Mouse (Mus musculus): ENCODE data around the gene Ankrd52.
A peak's percentile ranks its signal among the peaks of the same experiment; 100 is the strongest.

DNA sequence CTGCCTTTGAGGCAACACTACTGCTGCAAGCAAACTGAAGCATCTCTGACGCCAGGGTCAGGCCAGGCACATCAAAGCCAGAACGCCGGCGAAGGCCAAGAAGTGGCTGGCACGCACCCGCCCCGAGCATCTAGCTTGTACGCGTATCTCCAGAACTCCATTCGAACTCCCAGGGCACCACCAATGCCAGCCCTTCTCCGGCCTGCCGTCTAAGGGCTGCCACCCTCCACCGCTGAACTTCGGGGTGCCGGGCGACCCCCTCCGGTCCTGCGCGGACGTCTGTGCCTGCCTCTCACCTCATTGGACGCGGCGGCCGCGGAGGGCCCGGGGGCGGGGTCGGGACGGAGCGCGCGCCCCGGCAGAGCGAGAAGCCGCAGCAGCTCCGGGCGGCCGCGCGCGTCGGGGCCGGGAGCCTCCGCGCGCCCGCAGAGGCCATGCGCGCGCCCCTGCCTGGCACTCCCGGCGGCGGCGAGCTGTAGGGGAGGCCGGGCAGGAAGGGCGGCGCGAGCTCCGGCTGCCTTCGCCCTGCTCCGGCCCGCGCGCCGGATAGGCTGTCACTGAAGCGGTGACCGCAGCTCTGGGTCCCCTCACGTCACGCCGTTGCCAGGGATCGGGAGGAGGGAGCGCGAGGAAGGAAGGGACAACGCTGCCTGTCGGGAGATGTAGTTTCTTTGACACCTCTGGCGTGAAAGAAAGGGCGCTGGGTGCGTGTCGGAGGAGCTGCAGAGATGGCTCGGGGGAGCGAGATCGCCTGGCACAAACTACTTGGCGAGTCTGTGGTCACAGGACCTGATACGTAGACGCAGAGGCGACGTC is 8.3 kb upstream of the Ankrd52 start, which contains the start of gene Coq10a:
- peak; percentile 96 for TF ChIP-seq POLR2A (IDR thresholded peaks at IDR 0.05; ENCODE audit: insufficient read depth, low read depth, low read length)
- TF ChIP-seq EP300 (IDR thresholded peaks at IDR 0.05; ENCODE audit: insufficient read depth, low read depth, low read length), result peak; percentile 82
- no peak for TF ChIP-seq CTCF (IDR thresholded peaks at IDR 0.05)

Data from heart, adult 2 months (tissue).